ENCODE assay signal across 17 mouse cellular contexts in the genomic region with DNA sequence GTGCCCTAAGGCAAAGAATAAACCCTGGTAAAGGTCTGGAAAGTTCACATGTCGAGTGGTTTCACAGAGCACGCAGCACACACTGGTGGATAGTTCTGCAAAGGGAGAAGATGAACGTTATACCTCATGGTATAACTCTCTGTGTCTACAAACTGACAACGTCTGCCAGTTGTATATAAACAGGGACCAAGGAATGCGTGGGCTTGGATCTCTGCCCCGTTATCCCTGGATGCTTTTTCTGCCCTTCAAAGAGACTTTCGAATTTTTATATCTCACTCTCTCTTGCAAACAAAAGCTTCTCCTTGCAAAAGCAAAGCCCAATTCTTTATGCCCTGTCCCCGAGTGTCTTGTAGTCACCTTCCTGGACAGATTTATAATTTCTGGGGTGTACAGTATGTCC.
"Had no signal": no experiment of that assay in that cellular context is flagged by ENCODE, and none has a peak within 500 bp of the region (broad histone marks: within the 10 kb centered on the region; RNA-seq: fewer than 3 reads in every experiment).

No protein-coding gene starts in this region.

- H3K4me2 ChIP-seq: lung, embryonic 15.5 days; midbrain, embryonic 11.5 days; midbrain, embryonic 13.5 days; midbrain, embryonic 15.5 days; neural tube, embryonic 12.5 days; stomach, embryonic 15.5 days had no signal

- H3K27ac ChIP-seq: lung, embryonic 15.5 days; macrophage; midbrain, embryonic 13.5 days; midbrain, embryonic 15.5 days; neural tube, embryonic 12.5 days; stomach, embryonic 15.5 days; stomach, postnatal 0 days had no signal

- H3K4me3 ChIP-seq: lung, embryonic 15.5 days; megakaryocyte, embryonic 14.5 days; midbrain, embryonic 13.5 days; midbrain, embryonic 15.5 days; neural tube, embryonic 12.5 days; stomach, embryonic 15.5 days had no signal

- DNase-seq: liver, postnatal 0 days; lung, postnatal 14 days; lung, postnatal 36 days; right cerebral cortex, postnatal 14 days; thymus, adult 2 months; thymus, postnatal 25 days; thymus, postnatal 4 days had no signal

- H3K9ac ChIP-seq: liver, postnatal 0 days; lung, embryonic 15.5 days; midbrain, embryonic 13.5 days; midbrain, embryonic 15.5 days; neural tube, embryonic 12.5 days; stomach, embryonic 15.5 days had no signal

- ATAC-seq: liver, postnatal 0 days; lung, postnatal 0 days; midbrain, embryonic 13.5 days; midbrain, embryonic 15.5 days had no signal

- H3K36me3 ChIP-seq: midbrain, embryonic 13.5 days; midbrain, embryonic 15.5 days; neural tube, embryonic 12.5 days had no signal

- H3K9me3 ChIP-seq: lung, embryonic 15.5 days; midbrain, embryonic 13.5 days; midbrain, embryonic 15.5 days; neural tube, embryonic 12.5 days; stomach, embryonic 15.5 days had no signal

- H3K4me1 ChIP-seq: midbrain, embryonic 13.5 days; midbrain, embryonic 15.5 days; neural tube, embryonic 12.5 days had no signal

- H3K27me3 ChIP-seq: lung, embryonic 15.5 days; midbrain, embryonic 13.5 days; midbrain, embryonic 15.5 days; neural tube, embryonic 12.5 days; stomach, embryonic 15.5 days had no signal
